Mouse (Mus musculus): ENCODE measurements around the gene Nsd1. TPM values are rescaled to one million over a fixed set of nuclear protein-coding genes. Genes with fewer than 3 reads are reported as not detected.
"Not testable (repeated sequence)": the region's sequence is repeated elsewhere in the genome, so short reads cannot be mapped to it uniquely, and the experiment has no call there.

Nsd1 gene
- polyA plus RNA-seq, 1 experiment from 2014 or later: 41.3 TPM

- Histone ChIP-seq H3K36me3 (ENCODE audit: control insufficient read depth, insufficient read depth, low read length) (no peaks in the 10 kb centered on the region), H3K9me3 (ENCODE audit: control insufficient read depth, low read length) (peaks cover 3% of the 10 kb centered on the region; the same call in 1 of the 2 replicates), H3K4me2 (peak overlapping the region; percentile 75), H3K4me3 (ENCODE audit: low read depth, low read length) (peak overlapping the region; percentile 42), H3K27ac (ENCODE audit: low read depth, low read length) (peak overlapping the region; percentile 40; the same call in 1 of the 2 replicates), H3K9ac (ENCODE audit: low read depth, low read length) (peak overlapping the region; percentile 62), H3K27me3 (replicated peaks; ENCODE audit: control insufficient read depth, insufficient read depth, low read length) (no peaks in the 10 kb centered on the region), H3K4me1 (replicated peaks; ENCODE audit: control insufficient read depth, insufficient read depth, low read length) (no peaks in the 10 kb centered on the region)
- ATAC-seq (replicated peaks; ENCODE audit: low FRiP score): peak; percentile 92
- DNase-seq (ENCODE audit: low spot score): peak; percentile 81
- WGBS: 9% methylated on average over 23 of the region's 23 CpGs
Measured at GRCm38 (mm10) chr13:55182173-55182894, 27.2 kb upstream of the Nsd1 start.

GRCm38 (mm10) chr13:55183382-55183781, 26.2 kb upstream of the Nsd1 start:
- no peak for ATAC-seq (replicated peaks; ENCODE audit: low FRiP score)
- WGBS: 76% methylated on average over 6 of the region's 6 CpGs

GRCm38 (mm10) chr13:55187062-55187461, 22.5 kb upstream of the Nsd1 start:
- not testable (repeated sequence) for H3K27me3 ChIP-seq (replicated peaks; ENCODE audit: control insufficient read depth, insufficient read depth, low read length); H3K27ac ChIP-seq (ENCODE audit: low read depth, low read length); H3K9ac ChIP-seq (ENCODE audit: low read depth, low read length); ATAC-seq (replicated peaks; ENCODE audit: low FRiP score); H3K4me3 ChIP-seq (ENCODE audit: low read depth, low read length); H3K9me3 ChIP-seq (ENCODE audit: control insufficient read depth, low read length); H3K36me3 ChIP-seq (ENCODE audit: control insufficient read depth, insufficient read depth, low read length); H3K4me2 ChIP-seq; DNase-seq (ENCODE audit: low spot score); H3K4me1 ChIP-seq (replicated peaks; ENCODE audit: control insufficient read depth, insufficient read depth, low read length)
- 46% methylated on average over 3 of the region's 9 CpGs for WGBS

More at GRCm38 (mm10) chr13:55183382-55183781, 26.2 kb upstream of the Nsd1 start:
- peaks cover 3% of the 10 kb centered on the region; the same call in 1 of the 2 replicates for H3K9me3 ChIP-seq (ENCODE audit: control insufficient read depth, low read length)
- no peak overlapping the region for H3K4me3 ChIP-seq (ENCODE audit: low read depth, low read length)
- H3K4me1 ChIP-seq (replicated peaks; ENCODE audit: control insufficient read depth, insufficient read depth, low read length): no peaks in the 10 kb centered on the region
- H3K36me3 ChIP-seq (ENCODE audit: control insufficient read depth, insufficient read depth, low read length): no peaks in the 10 kb centered on the region
- no peak for DNase-seq (ENCODE audit: low spot score)
- H3K9ac ChIP-seq (ENCODE audit: low read depth, low read length): no peak overlapping the region
- no peaks in the 10 kb centered on the region for H3K27me3 ChIP-seq (replicated peaks; ENCODE audit: control insufficient read depth, insufficient read depth, low read length)
- no peak overlapping the region for H3K4me2 ChIP-seq
- H3K27ac ChIP-seq (ENCODE audit: low read depth, low read length): no peak overlapping the region

GRCm38 (mm10) chr13:55189531-55190107, 20.0 kb upstream of the Nsd1 start:
- H3K36me3 ChIP-seq (ENCODE audit: control insufficient read depth, insufficient read depth, low read length): no peaks in the 10 kb centered on the region
- H3K4me3 ChIP-seq (ENCODE audit: low read depth, low read length): peak overlapping the region; percentile 53
- H3K4me2 ChIP-seq: peak overlapping the region; percentile 81
- H3K4me1 ChIP-seq (replicated peaks; ENCODE audit: control insufficient read depth, insufficient read depth, low read length): peaks cover 8% of the 10 kb centered on the region
- H3K27me3 ChIP-seq (replicated peaks; ENCODE audit: control insufficient read depth, insufficient read depth, low read length): no peaks in the 10 kb centered on the region
- no peaks in the 10 kb centered on the region for H3K9me3 ChIP-seq (ENCODE audit: control insufficient read depth, low read length)
- H3K9ac ChIP-seq (ENCODE audit: low read depth, low read length): peak overlapping the region; percentile 68
- WGBS: 3% methylated on average over 12 of the region's 12 CpGs
- ATAC-seq (replicated peaks; ENCODE audit: low FRiP score) (peak; percentile 5; the same call in 1 of the 2 replicates), DNase-seq (ENCODE audit: low spot score) (peak; percentile 43)
- peak overlapping the region; percentile 77 for H3K27ac ChIP-seq (ENCODE audit: low read depth, low read length)

- ATAC-seq (replicated peaks; ENCODE audit: low FRiP score) (peak; percentile 99), DNase-seq (ENCODE audit: low spot score) (peak; percentile 93)
- Histone ChIP-seq H3K27me3 (replicated peaks; ENCODE audit: control insufficient read depth, insufficient read depth, low read length) (no peaks in the 10 kb centered on the region), H3K4me1 (replicated peaks; ENCODE audit: control insufficient read depth, insufficient read depth, low read length) (peaks cover 8% of the 10 kb centered on the region), H3K27ac (ENCODE audit: low read depth, low read length) (peak overlapping the region; percentile 77), H3K4me2 (peak overlapping the region; percentile 81), H3K36me3 (ENCODE audit: control insufficient read depth, insufficient read depth, low read length) (no peaks in the 10 kb centered on the region), H3K4me3 (ENCODE audit: low read depth, low read length) (peak overlapping the region; percentile 53), H3K9ac (ENCODE audit: low read depth, low read length) (peak overlapping the region; percentile 68), H3K9me3 (ENCODE audit: control insufficient read depth, low read length) (no peaks in the 10 kb centered on the region)
- under 1% methylated on average over 34 of the region's 34 CpGs for WGBS
Measured at GRCm38 (mm10) chr13:55190121-55190868, 19.3 kb upstream of the Nsd1 start.

- no peak overlapping the region for H3K9ac ChIP-seq (ENCODE audit: low read depth, low read length)
- H3K27me3 ChIP-seq (replicated peaks; ENCODE audit: control insufficient read depth, insufficient read depth, low read length): no peaks in the 10 kb centered on the region
- no peak overlapping the region for H3K27ac ChIP-seq (ENCODE audit: low read depth, low read length)
- H3K4me2 ChIP-seq: peak overlapping the region; percentile 81; the same call in 1 of the 2 replicates
- ATAC-seq (replicated peaks; ENCODE audit: low FRiP score) (no peak), DNase-seq (ENCODE audit: low spot score) (no peak)
- 83% methylated on average over 5 of the region's 5 CpGs for WGBS
- H3K36me3 ChIP-seq (ENCODE audit: control insufficient read depth, insufficient read depth, low read length): no peaks in the 10 kb centered on the region
- H3K9me3 ChIP-seq (ENCODE audit: control insufficient read depth, low read length): no peaks in the 10 kb centered on the region
- H3K4me1 ChIP-seq (replicated peaks; ENCODE audit: control insufficient read depth, insufficient read depth, low read length): peaks cover 8% of the 10 kb centered on the region
- no peak overlapping the region for H3K4me3 ChIP-seq (ENCODE audit: low read depth, low read length)
Measured at GRCm38 (mm10) chr13:55191535-55191934, 18.0 kb upstream of the Nsd1 start.

- not testable (repeated sequence) for ATAC-seq (replicated peaks; ENCODE audit: low FRiP score); H3K4me3 ChIP-seq (ENCODE audit: low read depth, low read length); H3K4me2 ChIP-seq; H3K36me3 ChIP-seq (ENCODE audit: control insufficient read depth, insufficient read depth, low read length); H3K4me1 ChIP-seq (replicated peaks; ENCODE audit: control insufficient read depth, insufficient read depth, low read length); H3K9ac ChIP-seq (ENCODE audit: low read depth, low read length); H3K27ac ChIP-seq (ENCODE audit: low read depth, low read length); DNase-seq (ENCODE audit: low spot score); H3K27me3 ChIP-seq (replicated peaks; ENCODE audit: control insufficient read depth, insufficient read depth, low read length); H3K9me3 ChIP-seq (ENCODE audit: control insufficient read depth, low read length)
- WGBS: 86% methylated on average over 4 of the region's 4 CpGs
Measured at GRCm38 (mm10) chr13:55202758-55203157, 6.8 kb upstream of the Nsd1 start.

GRCm38 (mm10) chr13:55203740-55204139, 5.8 kb upstream of the Nsd1 start:
- Histone ChIP-seq H3K4me3 (ENCODE audit: low read depth, low read length) (no peak overlapping the region), H3K36me3 (ENCODE audit: control insufficient read depth, insufficient read depth, low read length) (no peaks in the 10 kb centered on the region), H3K9me3 (ENCODE audit: control insufficient read depth, low read length) (no peaks in the 10 kb centered on the region), H3K9ac (ENCODE audit: low read depth, low read length) (no peak overlapping the region), H3K4me2 (no peak overlapping the region), H3K27ac (ENCODE audit: low read depth, low read length) (no peak overlapping the region), H3K27me3 (replicated peaks; ENCODE audit: control insufficient read depth, insufficient read depth, low read length) (no peaks in the 10 kb centered on the region), H3K4me1 (replicated peaks; ENCODE audit: control insufficient read depth, insufficient read depth, low read length) (peaks cover 4% of the 10 kb centered on the region)
- 81% methylated on average over 9 of the region's 9 CpGs for WGBS
- no peak for DNase-seq (ENCODE audit: low spot score)
- ATAC-seq (replicated peaks; ENCODE audit: low FRiP score): no peak

Measured in liver, embryonic 11.5 days (tissue).